Mouse (Mus musculus): ENCODE results near the gene Hcn3.
"Not testable (repeated sequence)": the region's sequence is repeated elsewhere in the genome, so short reads cannot be mapped to it uniquely, and the experiment has no call there.

The Hcn3 gene

GRCm38 (mm10) chr3:89181749-89182500, 21.9 kb upstream of the Hcn3 start:
- no peak for DNase-seq (ENCODE audit: extremely low spot score)

GRCm38 (mm10) chr3:89179056-89179455, 19.1 kb upstream of the Hcn3 start:
- DNase-seq (ENCODE audit: extremely low spot score) = no peak

GRCm38 (mm10) chr3:89178107-89178385, 18.1 kb upstream of the Hcn3 start:
- no peak for DNase-seq (ENCODE audit: extremely low spot score)

GRCm38 (mm10) chr3:89177242-89178106, 17.5 kb upstream of the Hcn3 start, which contains the start of gene Scamp3:
Gene Scamp3, plus strand, starts transcription at chr3:89177473.
- DNase-seq (ENCODE audit: extremely low spot score) = peak; percentile 95

GRCm38 (mm10) chr3:89176421-89176820, 16.4 kb upstream of the Hcn3 start:
- no peak for DNase-seq (ENCODE audit: extremely low spot score)

- no peak for DNase-seq (ENCODE audit: extremely low spot score)
These were observed 15.5 kb upstream of the Hcn3 start for GRCm38 (mm10) chr3:89175544-89175943.

- DNase-seq (ENCODE audit: extremely low spot score) = no peak
These were observed 14.8 kb upstream of the Hcn3 start for GRCm38 (mm10) chr3:89174844-89175243.

GRCm38 (mm10) chr3:89166945-89167344, 6.9 kb upstream of the Hcn3 start:
- no peak for DNase-seq (ENCODE audit: extremely low spot score)

- DNase-seq (ENCODE audit: extremely low spot score) = no peak
These were observed 5.4 kb upstream of the Hcn3 start for GRCm38 (mm10) chr3:89165268-89165870.

- peak; percentile 95 for DNase-seq (ENCODE audit: extremely low spot score)
These were observed 4.7 kb upstream of the Hcn3 start, which contains the start of gene Clk2 for GRCm38 (mm10) chr3:89164506-89165267. Gene Clk2, plus strand, starts transcription at chr3:89164795.

GRCm38 (mm10) chr3:89163643-89164245, 3.7 kb upstream of the Hcn3 start:
- DNase-seq (ENCODE audit: extremely low spot score) = no peak

GRCm38 (mm10) chr3:89163123-89163522, 3.1 kb upstream of the Hcn3 start:
- DNase-seq (ENCODE audit: extremely low spot score) = no peak

GRCm38 (mm10) chr3:89161786-89162185, 1.8 kb upstream of the Hcn3 start:
- no peak for DNase-seq (ENCODE audit: extremely low spot score)

GRCm38 (mm10) chr3:89161207-89161606, 1.2 kb upstream of the Hcn3 start:
- not testable (repeated sequence) for DNase-seq (ENCODE audit: extremely low spot score)

- DNase-seq (ENCODE audit: extremely low spot score) = peak; percentile 79
These were observed 785 bp downstream of the Hcn3 start for GRCm38 (mm10) chr3:89159211-89159610.

GRCm38 (mm10) chr3:89158651-89159050, 1.3 kb downstream of the Hcn3 start:
- DNase-seq (ENCODE audit: extremely low spot score) = no peak

- DNase-seq (ENCODE audit: extremely low spot score) = no peak
These were observed 3.0 kb downstream of the Hcn3 start for GRCm38 (mm10) chr3:89156951-89157350.

- no peak for DNase-seq (ENCODE audit: extremely low spot score)
These were observed 7.7 kb downstream of the Hcn3 start for GRCm38 (mm10) chr3:89152084-89152835.

- DNase-seq (ENCODE audit: extremely low spot score) = no peak
These were observed 11.4 kb downstream of the Hcn3 start for GRCm38 (mm10) chr3:89148567-89148966.

GRCm38 (mm10) chr3:89147979-89148311, 12.1 kb downstream of the Hcn3 start:
- DNase-seq (ENCODE audit: extremely low spot score) = no peak
